Mouse (Mus musculus) embryonic facial prominence, embryonic 13.5 days (tissue): ENCODE measurements around the gene Calm5. TPM values are rescaled to one million over a fixed set of nuclear protein-coding genes. Genes with fewer than 3 reads are reported as not detected.
A peak's percentile ranks its signal among the peaks of the same experiment; 100 is the strongest.
"Not testable (repeated sequence)": the region's sequence is repeated elsewhere in the genome, so short reads cannot be mapped to it uniquely, and the experiment has no call there.

Source experiments
- ATAC-seq: fragments of 200-750 bp; cut with Nextera tagmentation; 2 replicates; pipeline ENCODE4 v1.8.0; 2017; ENCODE audit warnings: low read depth; ENCODE audit not compliant: insufficient number of reproducible peaks, insufficient read depth, low FRiP score, low TSS enrichment
- H3K27ac ChIP-seq: fragments of 300-500 bp; sonication (generic); 2 replicates; pipeline ENCODE4 v1.5.1; 2015; ENCODE audit warnings: moderate library complexity, mild to moderate bottlenecking, inconsistent platforms
- H3K27me3 ChIP-seq: fragments of 300-500 bp; sonication (generic); 2 replicates; pipeline ENCODE4 v1.6.1; 2015; ENCODE audit warnings: mild to moderate bottlenecking, inconsistent platforms
- H3K36me3 ChIP-seq: fragments of 300-500 bp; sonication (generic); 2 replicates; pipeline ENCODE4 v1.6.1; 2015; ENCODE audit warnings: mild to moderate bottlenecking, inconsistent platforms
- H3K4me1 ChIP-seq: fragments of 300-500 bp; sonication (generic); 2 replicates; pipeline ENCODE4 v1.6.1; 2015; ENCODE audit warnings: inconsistent platforms
- H3K4me2 ChIP-seq: fragments of 300-500 bp; sonication (generic); 2 replicates; pipeline ENCODE4 v1.6.1; 2015; ENCODE audit warnings: moderate library complexity, mild to moderate bottlenecking, inconsistent platforms
- H3K4me3 ChIP-seq: fragments of 300-500 bp; sonication (generic); 2 replicates; pipeline ENCODE4 v1.5.1; 2015; ENCODE audit warnings: mild to moderate bottlenecking, inconsistent platforms
- H3K9ac ChIP-seq: fragments of 300-500 bp; sonication (generic); 2 replicates; pipeline ENCODE4 v1.6.1; 2015; ENCODE audit warnings: mild to moderate bottlenecking, inconsistent platforms
- H3K9me3 ChIP-seq: fragments of 300-500 bp; sonication (generic); 2 replicates; pipeline ENCODE4 v1.6.1; 2016; ENCODE audit warnings: inconsistent platforms
- WGBS: fragments of 180-500 bp; shearing (Covaris S2); methylation state at CpG from one replicate; pipeline ENCODE4 v1.1.7; 2015; ENCODE audit warnings: mixed read lengths; 5-methylcytosine and 5-hydroxymethylcytosine counted together
- polyA plus RNA-seq: library from polyadenylated mRNA; unstranded; fragments of >200 nt; fragmentation: Nextera tagmentation; extraction: Ambion mirVana; gene quantifications from 2 replicates; pipeline ENCODE4 v1.2.1, GENCODE M21; 2015

Calm5 gene
- polyA plus RNA-seq: not detected in 2 replicates

GRCm38 (mm10) chr13:3853648-3854333 is at the start of gene Calm5:
Gene Calm5 (plus strand): TSS chr13:3854173.
- H3K4me3 ChIP-seq, H3K9me3 ChIP-seq, H3K9ac ChIP-seq, H3K36me3 ChIP-seq, H3K4me2 ChIP-seq, H3K27ac ChIP-seq, H3K27me3 ChIP-seq, H3K4me1 ChIP-seq, ATAC-seq: not testable (repeated sequence)
- WGBS: 85% methylated on average over 3 of the region's 3 CpGs

GRCm38 (mm10) chr13:3804186-3804585 is 49.8 kb upstream of the Calm5 start, which contains the start of gene Calml3:
Gene Calml3 (minus strand): TSS chr13:3804316.
- H3K9ac ChIP-seq: no peak within 1 kb of the TSS
- peaks cover 12% of the 10 kb centered on the region; the same call in 1 of the 2 replicates for H3K4me1 ChIP-seq
- 0 out of 2 replicates have a peak within 1 kb of the TSS, but pooled peaks have one; percentile 7 for H3K27ac ChIP-seq
- no peaks in the 10 kb centered on the region for H3K36me3 ChIP-seq
- H3K4me3 ChIP-seq: no peak within 1 kb of the TSS
- ATAC-seq: no peak
- no peak within 1 kb of the TSS for H3K4me2 ChIP-seq
- WGBS: 70% methylated on average over 13 of the region's 13 CpGs
- no peaks in the 10 kb centered on the region for H3K9me3 ChIP-seq
- no peaks in the 10 kb centered on the region for H3K27me3 ChIP-seq

- Histone ChIP-seq H3K9me3 (no peaks in the 10 kb centered on the region), H3K27ac (no peak overlapping the region), H3K36me3 (no peaks in the 10 kb centered on the region), H3K9ac (no peak overlapping the region), H3K27me3 (no peaks in the 10 kb centered on the region), H3K4me3 (no peak overlapping the region), H3K4me1 (0 out of 2 replicates have a peak, but pooled peaks cover 8% of the 10 kb centered on the region), H3K4me2 (no peak overlapping the region)
- ATAC-seq: no peak
- 71% methylated on average over 2 of the region's 2 CpGs for WGBS
Measured at GRCm38 (mm10) chr13:3805132-3805531, 48.8 kb upstream of the Calm5 start.

GRCm38 (mm10) chr13:3805638-3806037 is 48.3 kb upstream of the Calm5 start:
- ATAC-seq: no peak
- Histone ChIP-seq H3K9ac (no peak overlapping the region), H3K4me2 (no peak overlapping the region), H3K27me3 (no peaks in the 10 kb centered on the region), H3K9me3 (no peaks in the 10 kb centered on the region), H3K4me1 (0 out of 2 replicates have a peak, but pooled peaks cover 8% of the 10 kb centered on the region), H3K36me3 (no peaks in the 10 kb centered on the region), H3K4me3 (no peak overlapping the region), H3K27ac (no peak overlapping the region)
- 81% methylated on average over 5 of the region's 5 CpGs for WGBS

- Histone ChIP-seq H3K27ac (peak overlapping the region; percentile 56; the same call in 1 of the 2 replicates), H3K4me3 (no peak overlapping the region), H3K4me2 (no peak overlapping the region), H3K27me3 (no peaks in the 10 kb centered on the region), H3K9me3 (no peaks in the 10 kb centered on the region), H3K36me3 (no peaks in the 10 kb centered on the region), H3K9ac (no peak overlapping the region), H3K4me1 (0 out of 2 replicates have a peak, but pooled peaks cover 8% of the 10 kb centered on the region)
- ATAC-seq: 0 out of 2 replicates have a peak, but pooled peaks have one; percentile 37
- WGBS: 47% methylated on average over 7 of the region's 7 CpGs
Measured at GRCm38 (mm10) chr13:3807131-3807827, 46.7 kb upstream of the Calm5 start.

GRCm38 (mm10) chr13:3818012-3818739 is 35.8 kb upstream of the Calm5 start:
- H3K4me1 ChIP-seq: no peaks in the 10 kb centered on the region
- no peak overlapping the region for H3K4me3 ChIP-seq
- H3K27ac ChIP-seq: no peak overlapping the region
- no peak overlapping the region for H3K4me2 ChIP-seq
- no peak overlapping the region for H3K9ac ChIP-seq
- no peaks in the 10 kb centered on the region for H3K9me3 ChIP-seq
- no peak for ATAC-seq
- no peaks in the 10 kb centered on the region for H3K27me3 ChIP-seq
- 68% methylated on average over 5 of the region's 5 CpGs for WGBS
- H3K36me3 ChIP-seq: no peaks in the 10 kb centered on the region

GRCm38 (mm10) chr13:3818740-3819076 is 35.3 kb upstream of the Calm5 start:
- Histone ChIP-seq H3K4me1 (no peaks in the 10 kb centered on the region), H3K9ac (no peak overlapping the region), H3K4me3 (no peak overlapping the region), H3K9me3 (no peaks in the 10 kb centered on the region), H3K27me3 (no peaks in the 10 kb centered on the region), H3K36me3 (no peaks in the 10 kb centered on the region), H3K4me2 (no peak overlapping the region), H3K27ac (no peak overlapping the region)
- ATAC-seq: no peak
- 75% methylated on average over 2 of the region's 2 CpGs for WGBS

- ATAC-seq: no peak
- Histone ChIP-seq H3K4me2 (no peak overlapping the region), H3K9ac (no peak overlapping the region), H3K4me1 (no peaks in the 10 kb centered on the region), H3K27me3 (no peaks in the 10 kb centered on the region), H3K9me3 (no peaks in the 10 kb centered on the region), H3K36me3 (no peaks in the 10 kb centered on the region), H3K27ac (no peak overlapping the region), H3K4me3 (no peak overlapping the region)
- 65% methylated on average over 4 of the region's 4 CpGs for WGBS
Measured at GRCm38 (mm10) chr13:3822105-3822504, 31.9 kb upstream of the Calm5 start.

GRCm38 (mm10) chr13:3825726-3826125 is 28.2 kb upstream of the Calm5 start:
- H3K9me3 ChIP-seq: no peaks in the 10 kb centered on the region
- no peak overlapping the region for H3K4me2 ChIP-seq
- H3K27ac ChIP-seq: no peak overlapping the region
- H3K4me1 ChIP-seq: no peaks in the 10 kb centered on the region
- H3K9ac ChIP-seq: no peak overlapping the region
- no peak for ATAC-seq
- no peaks in the 10 kb centered on the region for H3K27me3 ChIP-seq
- no peak overlapping the region for H3K4me3 ChIP-seq
- H3K36me3 ChIP-seq: no peaks in the 10 kb centered on the region

GRCm38 (mm10) chr13:3831546-3831945 is 22.4 kb upstream of the Calm5 start:
- ATAC-seq: no peak
- no peak overlapping the region for H3K4me3 ChIP-seq
- no peak overlapping the region for H3K9ac ChIP-seq
- 72% methylated on average over 5 of the region's 5 CpGs for WGBS
- no peak overlapping the region for H3K4me2 ChIP-seq
- H3K27me3 ChIP-seq: no peaks in the 10 kb centered on the region
- no peaks in the 10 kb centered on the region for H3K4me1 ChIP-seq
- no peaks in the 10 kb centered on the region for H3K36me3 ChIP-seq
- no peak overlapping the region for H3K27ac ChIP-seq
- no peaks in the 10 kb centered on the region for H3K9me3 ChIP-seq

- WGBS: 40% methylated on average over 1 of the region's 1 CpGs
- 0 out of 2 replicates have a peak, but pooled peaks have one; percentile 20 for ATAC-seq
- no peak overlapping the region for H3K27ac ChIP-seq
Measured at GRCm38 (mm10) chr13:3831994-3832393, 22.0 kb upstream of the Calm5 start.

More at GRCm38 (mm10) chr13:3831994-3832393, 22.0 kb upstream of the Calm5 start:
- Histone ChIP-seq H3K4me3 (no peak overlapping the region), H3K9me3 (no peaks in the 10 kb centered on the region), H3K4me1 (no peaks in the 10 kb centered on the region), H3K27me3 (no peaks in the 10 kb centered on the region), H3K9ac (no peak overlapping the region), H3K36me3 (no peaks in the 10 kb centered on the region), H3K4me2 (no peak overlapping the region)
